Mouse (Mus musculus) liver, embryonic 13.5 days (tissue): Measurements from ENCODE around the gene Gpr183. TPM values are rescaled to one million over a fixed set of nuclear protein-coding genes. Genes with fewer than 3 reads are reported as not detected.

Experiments used
- ATAC-seq: fragments of 200-750 bp; cut with Nextera tagmentation; 2 replicates; pipeline ENCODE4 v1.8.0; 2017; ENCODE audit warnings: low read depth, mild to moderate bottlenecking, moderate number of reproducible peaks, moderate library complexity
- DNase-seq: peaks from one replicate; pipeline ENCODE4 v3.0.0; 2022
- H3K27ac ChIP-seq: fragments of 300-500 bp; sonication (generic); 2 replicates; pipeline ENCODE4 v1.5.1; 2015; ENCODE audit warnings: moderate library complexity, mild to moderate bottlenecking, inconsistent platforms
- H3K27me3 ChIP-seq: fragments of 300-500 bp; sonication (generic); 2 replicates; pipeline ENCODE4 v1.6.1; 2015; ENCODE audit warnings: mild to moderate bottlenecking, inconsistent platforms
- H3K36me3 ChIP-seq: fragments of 300-500 bp; sonication (generic); 2 replicates; pipeline ENCODE4 v1.6.1; 2015; ENCODE audit warnings: mild to moderate bottlenecking, inconsistent platforms
- H3K4me1 ChIP-seq: fragments of 300-500 bp; sonication (generic); replicated peaks from 2 replicates; pipeline ENCODE4 v1.6.1; 2015; ENCODE audit warnings: inconsistent platforms
- H3K4me2 ChIP-seq: fragments of 300-500 bp; sonication (generic); 2 replicates; pipeline ENCODE4 v1.6.1; 2015; ENCODE audit warnings: inconsistent platforms, mild to moderate bottlenecking, moderate library complexity
- H3K4me3 ChIP-seq: fragments of 300-500 bp; sonication (generic); replicated peaks from 2 replicates; pipeline ENCODE4 v1.5.1; 2015; ENCODE audit warnings: mild to moderate bottlenecking, inconsistent platforms
- H3K9ac ChIP-seq: fragments of 300-500 bp; sonication (generic); 2 replicates; pipeline ENCODE4 v1.6.1; 2015; ENCODE audit warnings: mild to moderate bottlenecking, inconsistent platforms
- H3K9me3 ChIP-seq: fragments of 300-500 bp; sonication (generic); replicated peaks from 2 replicates; pipeline ENCODE4 v1.6.1; 2016; ENCODE audit warnings: inconsistent platforms
- WGBS: fragments of 180-500 bp; shearing (Covaris S2); methylation state at CpG from one replicate; pipeline ENCODE4 v1.1.7; 2015; ENCODE audit not compliant: insufficient replicate concordance; 5-methylcytosine and 5-hydroxymethylcytosine counted together
- polyA plus RNA-seq: library from polyadenylated mRNA; unstranded; fragments of >200 nt; fragmentation: Nextera tagmentation; extraction: Ambion mirVana; gene quantifications from 2 replicates; pipeline ENCODE4 v1.2.1, GENCODE M21; 2015

The Gpr183 gene
- polyA plus RNA-seq, 1 experiment from 2014 or later, result 0.96 TPM

- Histone ChIP-seq H3K4me2 (no peak overlapping the region), H3K4me1 (peaks cover 9% of the 10 kb centered on the region), H3K9ac (no peak overlapping the region), H3K27me3 (no peaks in the 10 kb centered on the region), H3K9me3 (no peaks in the 10 kb centered on the region), H3K27ac (no peak overlapping the region), H3K4me3 (no peak overlapping the region), H3K36me3 (no peaks in the 10 kb centered on the region)
- ATAC-seq, result no peak
- WGBS, result 58% methylated on average over 5 of the region's 5 CpGs
- DNase-seq, result no peak
These were observed 18.9 kb downstream of the Gpr183 start for GRCm38 (mm10) chr14:121946131-121946530.

- Histone ChIP-seq H3K4me3 (no peak overlapping the region), H3K36me3 (0 out of 2 replicates have a peak, but pooled peaks cover 8% of the 10 kb centered on the region), H3K27me3 (no peaks in the 10 kb centered on the region), H3K9ac (no peak overlapping the region), H3K4me1 (peaks cover 5% of the 10 kb centered on the region), H3K9me3 (no peaks in the 10 kb centered on the region), H3K4me2 (no peak overlapping the region), H3K27ac (no peak overlapping the region)
- ATAC-seq (no peak), DNase-seq (no peak)
- 70% methylated on average over 3 of the region's 3 CpGs for WGBS
These were observed 25.4 kb downstream of the Gpr183 start for GRCm38 (mm10) chr14:121939582-121939981.

GRCm38 (mm10) chr14:121938256-121939191 is 26.5 kb downstream of the Gpr183 start:
- WGBS, result 68% methylated on average over 11 of the region's 11 CpGs
- no peak for ATAC-seq
- Histone ChIP-seq H3K36me3 (peaks cover 15% of the 10 kb centered on the region; the same call in 1 of the 2 replicates), H3K9me3 (no peaks in the 10 kb centered on the region), H3K9ac (no peak overlapping the region), H3K27ac (no peak overlapping the region), H3K27me3 (no peaks in the 10 kb centered on the region), H3K4me1 (peaks cover 9% of the 10 kb centered on the region), H3K4me3 (no peak overlapping the region), H3K4me2 (no peak overlapping the region)
- no peak for DNase-seq

GRCm38 (mm10) chr14:121937601-121938255 is 27.3 kb downstream of the Gpr183 start:
- Histone ChIP-seq H3K27ac (peak overlapping the region; percentile 20; the same call in 1 of the 2 replicates), H3K9me3 (no peaks in the 10 kb centered on the region), H3K9ac (no peak overlapping the region), H3K4me2 (no peak overlapping the region), H3K36me3 (peaks cover 15% of the 10 kb centered on the region; the same call in 1 of the 2 replicates), H3K4me3 (no peak overlapping the region), H3K4me1 (peaks cover 11% of the 10 kb centered on the region), H3K27me3 (no peaks in the 10 kb centered on the region)
- DNase-seq, result no peak
- ATAC-seq, result no peak
- WGBS, result 43% methylated on average over 11 of the region's 11 CpGs

- peaks cover 16% of the 10 kb centered on the region for H3K4me1 ChIP-seq
- no peak overlapping the region for H3K27ac ChIP-seq
- WGBS, result 63% methylated on average over 8 of the region's 8 CpGs
- no peak overlapping the region for H3K9ac ChIP-seq
- no peak for DNase-seq
- no peak for ATAC-seq
- no peaks in the 10 kb centered on the region for H3K9me3 ChIP-seq
- no peaks in the 10 kb centered on the region for H3K27me3 ChIP-seq
- H3K4me2 ChIP-seq, result no peak overlapping the region
- H3K4me3 ChIP-seq, result no peak overlapping the region
- peaks cover 15% of the 10 kb centered on the region; the same call in 1 of the 2 replicates for H3K36me3 ChIP-seq
These were observed 28.1 kb downstream of the Gpr183 start for GRCm38 (mm10) chr14:121936856-121937255.

GRCm38 (mm10) chr14:121936356-121936755 is 28.6 kb downstream of the Gpr183 start:
- ATAC-seq (no peak), DNase-seq (no peak)
- Histone ChIP-seq H3K27ac (no peak overlapping the region), H3K4me3 (no peak overlapping the region), H3K9ac (no peak overlapping the region), H3K4me2 (no peak overlapping the region), H3K4me1 (peaks cover 21% of the 10 kb centered on the region), H3K36me3 (peaks cover 15% of the 10 kb centered on the region; the same call in 1 of the 2 replicates), H3K27me3 (no peaks in the 10 kb centered on the region), H3K9me3 (no peaks in the 10 kb centered on the region)
- WGBS, result 77% methylated on average over 4 of the region's 4 CpGs

GRCm38 (mm10) chr14:121934597-121934946 is 30.4 kb downstream of the Gpr183 start:
- H3K4me3 ChIP-seq, result no peak overlapping the region
- DNase-seq (no peak), ATAC-seq (no peak)
- 40% methylated on average over 5 of the region's 5 CpGs for WGBS
- H3K27ac ChIP-seq, result no peak overlapping the region
- no peak overlapping the region for H3K4me2 ChIP-seq
- H3K9ac ChIP-seq, result no peak overlapping the region
- H3K27me3 ChIP-seq, result no peaks in the 10 kb centered on the region
- H3K4me1 ChIP-seq, result peaks cover 30% of the 10 kb centered on the region
- H3K36me3 ChIP-seq, result peaks cover 15% of the 10 kb centered on the region; the same call in 1 of the 2 replicates
- no peaks in the 10 kb centered on the region for H3K9me3 ChIP-seq

- H3K36me3 ChIP-seq, result peaks cover 15% of the 10 kb centered on the region; the same call in 1 of the 2 replicates
- H3K4me2 ChIP-seq, result no peak overlapping the region
- no peak for ATAC-seq
- H3K27me3 ChIP-seq, result no peaks in the 10 kb centered on the region
- 70% methylated on average over 7 of the region's 7 CpGs for WGBS
- no peak overlapping the region for H3K9ac ChIP-seq
- H3K27ac ChIP-seq, result no peak overlapping the region
- H3K4me1 ChIP-seq, result peaks cover 35% of the 10 kb centered on the region
- H3K4me3 ChIP-seq, result no peak overlapping the region
- no peaks in the 10 kb centered on the region for H3K9me3 ChIP-seq
- DNase-seq, result no peak
These were observed 30.9 kb downstream of the Gpr183 start for GRCm38 (mm10) chr14:121933906-121934596.

- Histone ChIP-seq H3K4me1 (peaks cover 37% of the 10 kb centered on the region), H3K9me3 (no peaks in the 10 kb centered on the region), H3K4me2 (no peak overlapping the region), H3K27ac (no peak overlapping the region), H3K9ac (no peak overlapping the region), H3K27me3 (no peaks in the 10 kb centered on the region), H3K36me3 (peaks cover 15% of the 10 kb centered on the region; the same call in 1 of the 2 replicates), H3K4me3 (no peak overlapping the region)
- no peak for ATAC-seq
- 78% methylated on average over 4 of the region's 4 CpGs for WGBS
- no peak for DNase-seq
These were observed 32.8 kb downstream of the Gpr183 start for GRCm38 (mm10) chr14:121932180-121932579.

GRCm38 (mm10) chr14:121931594-121931993 is 33.4 kb downstream of the Gpr183 start:
- ATAC-seq (no peak), DNase-seq (no peak)
- Histone ChIP-seq H3K4me3 (no peak overlapping the region), H3K27ac (no peak overlapping the region), H3K36me3 (peaks cover 15% of the 10 kb centered on the region; the same call in 1 of the 2 replicates), H3K9me3 (no peaks in the 10 kb centered on the region), H3K27me3 (no peaks in the 10 kb centered on the region), H3K4me2 (no peak overlapping the region), H3K9ac (no peak overlapping the region), H3K4me1 (peaks cover 37% of the 10 kb centered on the region)
- WGBS, result 82% methylated on average over 3 of the region's 3 CpGs
